Mouse (Mus musculus) embryonic facial prominence, embryonic 14.5 days (tissue): Measurements from ENCODE around the gene Ppm1j. TPM values are rescaled to one million over a fixed set of nuclear protein-coding genes. Genes with fewer than 3 reads are reported as not detected.
"Not testable (repeated sequence)": the region's sequence is repeated elsewhere in the genome, so short reads cannot be mapped to it uniquely, and the experiment has no call there.

Source experiments
- ATAC-seq: fragments of 200-750 bp; cut with Nextera tagmentation; 2 replicates; pipeline ENCODE4 v1.8.0; 2017; ENCODE audit warnings: low read depth, moderate number of reproducible peaks, moderate TSS enrichment
- DNase-seq: peaks from one replicate; pipeline ENCODE4 v3.0.0-alpha.2; 2015; ENCODE audit warnings: low spot score
- H3K27ac ChIP-seq: fragments of 300-500 bp; sonication (generic); replicated peaks from 2 replicates; pipeline ENCODE4 v1.5.1; 2014; ENCODE audit warnings: low read depth, mild to moderate bottlenecking, low read length, moderate library complexity
- H3K27me3 ChIP-seq: fragments of 300-500 bp; sonication (generic); replicated peaks from 2 replicates; pipeline ENCODE4 v1.6.1; 2014; ENCODE audit warnings: low read length; ENCODE audit not compliant: control insufficient read depth, insufficient read depth
- H3K36me3 ChIP-seq: fragments of 300-500 bp; sonication (generic); 2 replicates; pipeline ENCODE4 v1.6.1; 2014; ENCODE audit warnings: low read length, mixed read lengths; ENCODE audit not compliant: control insufficient read depth, insufficient read depth
- H3K4me1 ChIP-seq: fragments of 300-500 bp; sonication (generic); 2 replicates; pipeline ENCODE4 v1.6.1; 2014; ENCODE audit warnings: antibody characterized with exemption, low read length; ENCODE audit not compliant: control insufficient read depth, insufficient read depth
- H3K4me2 ChIP-seq: fragments of 300-500 bp; sonication (generic); 2 replicates; pipeline ENCODE4 v1.6.1; 2014; ENCODE audit warnings: low read depth, mild to moderate bottlenecking, low read length, moderate library complexity, mixed read lengths
- H3K4me3 ChIP-seq: fragments of 300-500 bp; sonication (generic); 2 replicates; pipeline ENCODE4 v1.5.1; 2014; ENCODE audit warnings: low read depth, mild to moderate bottlenecking, low read length
- H3K9ac ChIP-seq: fragments of 300-500 bp; sonication (generic); 2 replicates; pipeline ENCODE4 v1.6.1; 2014; ENCODE audit warnings: low read depth, mild to moderate bottlenecking, low read length, moderate library complexity, mixed read lengths
- H3K9me3 ChIP-seq: fragments of 300-500 bp; sonication (generic); 2 replicates; pipeline ENCODE4 v1.6.1; 2016; ENCODE audit warnings: low read length; ENCODE audit not compliant: control insufficient read depth
- WGBS: fragments of 180-500 bp; shearing (Covaris S2); extraction: QIAGEN DNeasy Blood & Tissue Kit; methylation state at CpG from one replicate; pipeline ENCODE4 v1.1.7; 2014; 5-methylcytosine and 5-hydroxymethylcytosine counted together
- polyA plus RNA-seq: library from polyadenylated mRNA; unstranded; fragments of >200 nt; fragmentation: Nextera tagmentation; extraction: Ambion mirVana; gene quantifications from 2 replicates; pipeline ENCODE4 v1.2.1, GENCODE M21; 2014

The Ppm1j gene
- polyA plus RNA-seq, 1 experiment from 2014 or later = 3.4 TPM

- no peaks in the 10 kb centered on the region for H3K4me1 ChIP-seq
- 35% methylated on average over 3 of the region's 3 CpGs for WGBS
- no peaks in the 10 kb centered on the region for H3K27me3 ChIP-seq
- no peak overlapping the region for H3K4me3 ChIP-seq
- H3K9me3 ChIP-seq = no peaks in the 10 kb centered on the region
- no peak overlapping the region for H3K9ac ChIP-seq
- ATAC-seq = peak; percentile 71
- no peak overlapping the region for H3K4me2 ChIP-seq
- DNase-seq = no peak
- H3K27ac ChIP-seq = no peak overlapping the region
- no peaks in the 10 kb centered on the region for H3K36me3 ChIP-seq
Observed at GRCm38 (mm10) chr3:104811752-104812151, 30.9 kb downstream of the Ppm1j start.

GRCm38 (mm10) chr3:104812254-104812653 is 31.4 kb downstream of the Ppm1j start:
- 84% methylated on average over 4 of the region's 4 CpGs for WGBS
- H3K27me3 ChIP-seq = no peaks in the 10 kb centered on the region
- no peak overlapping the region for H3K27ac ChIP-seq
- no peaks in the 10 kb centered on the region for H3K9me3 ChIP-seq
- no peaks in the 10 kb centered on the region for H3K36me3 ChIP-seq
- no peak overlapping the region for H3K4me2 ChIP-seq
- no peaks in the 10 kb centered on the region for H3K4me1 ChIP-seq
- H3K9ac ChIP-seq = no peak overlapping the region
- H3K4me3 ChIP-seq = no peak overlapping the region
- DNase-seq = no peak
- no peak for ATAC-seq

DNA sequence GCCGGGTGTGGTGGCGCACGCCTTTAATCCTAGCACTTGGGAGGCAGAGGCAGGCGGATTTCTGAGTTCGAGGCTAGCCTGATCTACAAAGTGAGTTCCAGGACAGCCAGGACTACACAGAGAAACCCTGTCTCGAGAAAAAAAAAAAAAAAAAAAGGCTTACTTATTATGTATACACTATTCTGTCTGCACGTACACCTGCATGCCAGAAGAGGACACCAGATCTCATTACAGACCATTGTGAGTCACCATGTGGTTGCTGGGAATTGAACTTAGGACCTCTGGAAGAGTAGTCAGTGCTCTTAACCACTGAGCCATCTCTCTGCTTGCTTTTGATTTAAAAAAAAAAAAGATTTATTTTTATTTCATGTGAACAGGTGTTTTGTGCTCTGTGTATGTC is 32.4 kb downstream of the Ppm1j start:
- H3K36me3 ChIP-seq, H3K9ac ChIP-seq, H3K9me3 ChIP-seq, H3K27ac ChIP-seq, ATAC-seq, H3K4me1 ChIP-seq, H3K4me2 ChIP-seq, H3K27me3 ChIP-seq, DNase-seq, H3K4me3 ChIP-seq: not testable (repeated sequence)
- WGBS = 88% methylated on average over 7 of the region's 7 CpGs

- Histone ChIP-seq H3K9me3 (no peaks in the 10 kb centered on the region), H3K27ac (no peak overlapping the region), H3K4me2 (no peak overlapping the region), H3K4me3 (no peak overlapping the region), H3K9ac (no peak overlapping the region), H3K36me3 (no peaks in the 10 kb centered on the region), H3K27me3 (no peaks in the 10 kb centered on the region), H3K4me1 (0 out of 2 replicates have a peak, but pooled peaks cover 7% of the 10 kb centered on the region)
- WGBS = 94% methylated on average over 1 of the region's 1 CpGs
- DNase-seq (no peak), ATAC-seq (no peak)
Observed at GRCm38 (mm10) chr3:104814746-104815145, 33.9 kb downstream of the Ppm1j start.

DNA sequence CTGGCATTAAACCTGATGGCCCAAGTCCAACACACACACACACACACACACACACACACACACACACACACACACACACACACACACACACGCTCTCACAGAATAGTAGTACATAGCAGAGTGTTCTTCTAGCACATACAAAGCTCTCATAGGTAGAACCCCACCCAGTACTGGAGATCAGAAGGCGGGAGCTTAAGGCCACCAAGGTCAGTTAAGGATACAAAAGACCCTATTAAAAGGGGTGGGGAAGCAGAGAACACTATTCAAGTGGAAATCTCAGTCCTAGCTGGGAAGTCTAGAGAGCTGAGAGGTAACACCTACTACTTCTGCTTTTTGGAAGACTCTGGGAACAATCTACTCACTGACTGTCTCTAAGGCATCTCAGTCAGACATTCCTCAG is 34.5 kb downstream of the Ppm1j start:
- Histone ChIP-seq H3K4me2 (no peak overlapping the region), H3K4me1 (0 out of 2 replicates have a peak, but pooled peaks cover 7% of the 10 kb centered on the region), H3K27me3 (no peaks in the 10 kb centered on the region), H3K4me3 (no peak overlapping the region), H3K27ac (no peak overlapping the region), H3K9ac (no peak overlapping the region), H3K9me3 (no peaks in the 10 kb centered on the region), H3K36me3 (0 out of 2 replicates have a peak, but pooled peaks cover 3% of the 10 kb centered on the region)
- WGBS = 75% methylated on average over 2 of the region's 2 CpGs
- ATAC-seq = no peak
- DNase-seq = no peak

DNA sequence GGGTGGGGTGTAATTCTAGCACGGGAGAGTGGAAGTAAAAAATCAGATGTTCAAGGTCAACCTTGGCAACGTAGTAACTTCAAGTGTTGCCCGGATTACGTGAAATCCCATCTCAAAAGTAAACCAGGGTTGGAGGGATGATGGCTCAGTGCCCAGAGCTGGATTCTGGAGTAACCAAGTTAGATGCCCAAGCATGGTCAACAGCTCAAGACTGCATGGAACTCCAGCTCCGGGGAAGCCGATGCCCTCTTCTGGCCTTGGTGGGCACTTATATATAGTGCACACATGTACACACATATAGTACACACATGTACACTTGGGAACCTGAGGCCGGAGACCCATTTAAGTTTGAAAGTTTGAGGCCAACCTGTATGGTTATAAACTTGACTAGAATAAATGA is 35.3 kb downstream of the Ppm1j start:
- Histone ChIP-seq H3K4me2 (no peak overlapping the region), H3K36me3 (0 out of 2 replicates have a peak, but pooled peaks cover 11% of the 10 kb centered on the region), H3K4me1 (0 out of 2 replicates have a peak, but pooled peaks cover 7% of the 10 kb centered on the region), H3K9me3 (no peaks in the 10 kb centered on the region), H3K9ac (no peak overlapping the region), H3K27me3 (no peaks in the 10 kb centered on the region), H3K4me3 (no peak overlapping the region), H3K27ac (no peak overlapping the region)
- ATAC-seq = no peak
- WGBS = 93% methylated on average over 7 of the region's 7 CpGs
- DNase-seq = no peak

DNA sequence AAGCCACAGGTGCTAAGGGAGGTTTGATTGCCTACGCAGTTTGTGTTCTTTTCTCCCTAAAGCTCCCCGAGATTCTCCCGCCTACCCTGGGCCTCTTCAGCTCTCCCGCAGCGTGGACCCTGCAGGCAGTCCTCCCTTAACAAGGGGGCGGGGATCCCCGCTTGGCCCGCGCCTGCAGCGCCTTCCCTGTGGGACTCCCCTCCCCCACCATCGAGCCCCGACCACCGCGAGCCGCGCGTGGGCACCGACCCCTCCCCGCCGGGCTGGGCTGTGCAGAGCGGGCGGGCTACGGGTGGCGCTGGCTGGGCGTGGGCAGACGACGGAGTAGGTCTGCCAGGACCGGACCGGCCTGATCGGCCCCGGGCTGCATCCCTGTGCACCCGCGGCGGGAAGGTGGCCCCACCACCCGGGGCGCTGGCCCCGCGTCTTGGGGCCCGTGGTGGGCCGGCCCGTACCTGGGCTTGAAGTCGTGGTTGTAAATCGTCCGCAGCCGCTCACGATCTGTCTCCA is 36.7 kb downstream of the Ppm1j start:
- Histone ChIP-seq H3K9me3 (no peaks in the 10 kb centered on the region), H3K4me2 (peak overlapping the region; percentile 79), H3K4me3 (peak overlapping the region; percentile 92), H3K4me1 (0 out of 2 replicates have a peak, but pooled peaks cover 7% of the 10 kb centered on the region), H3K27me3 (no peaks in the 10 kb centered on the region), H3K36me3 (peaks cover 18% of the 10 kb centered on the region; the same call in 1 of the 2 replicates), H3K9ac (peak overlapping the region; percentile 96), H3K27ac (peak overlapping the region; percentile 96)
- peak; percentile 84 for DNase-seq
- WGBS = under 1% methylated on average over 36 of the region's 46 CpGs
- ATAC-seq = peak; percentile 81

DNA sequence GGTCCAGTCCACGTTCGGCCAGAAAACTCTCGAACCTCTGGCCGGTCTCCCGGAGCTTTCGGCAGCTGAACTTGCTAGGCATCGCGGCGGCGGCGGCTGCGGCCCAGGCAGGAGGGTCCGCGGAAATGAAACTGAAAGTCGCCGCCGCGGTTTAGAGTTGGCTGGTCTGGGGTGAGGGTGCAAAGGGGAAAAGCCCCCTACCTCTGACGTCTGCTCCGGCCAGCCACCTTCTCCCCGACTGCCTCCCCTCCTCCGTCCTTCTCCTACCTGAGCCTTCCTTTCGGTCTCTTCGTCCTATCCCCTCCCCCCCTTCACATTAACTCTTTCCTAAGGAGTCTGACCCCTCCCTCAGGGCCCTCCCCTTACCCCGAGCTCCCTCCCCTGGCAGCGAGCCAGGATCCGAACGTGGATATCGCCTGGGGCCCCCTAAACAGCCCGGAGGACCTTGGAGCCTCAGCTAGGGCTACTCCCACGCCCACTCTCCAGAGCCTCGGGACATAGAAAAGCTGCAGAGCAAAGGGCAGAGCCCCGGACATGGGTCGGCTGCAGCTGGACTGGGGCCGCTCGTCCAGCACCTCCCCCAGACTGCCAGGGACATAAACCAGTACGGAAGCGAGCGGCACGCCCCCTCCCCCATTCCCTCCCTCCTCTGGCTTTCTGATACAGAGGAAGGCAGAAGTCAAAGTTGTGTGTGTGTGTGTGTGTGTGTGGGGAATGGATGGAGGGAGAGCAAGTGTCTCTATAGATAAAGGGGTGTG is 37.3 kb downstream of the Ppm1j start, which contains the start of gene Mov10:
Gene Mov10, minus strand, starts transcription at position 573 of the 758 bp plus-strand sequence.
- ATAC-seq = peak; percentile 75

More for the DNA sequence above, 37.3 kb downstream of the Ppm1j start, which contains the start of gene Mov10:
- Histone ChIP-seq H3K27me3 (no peaks in the 10 kb centered on the region), H3K4me1 (0 out of 2 replicates have a peak, but pooled peaks cover 7% of the 10 kb centered on the region), H3K27ac (peak within 1 kb of the TSS; percentile 96), H3K4me2 (peak within 1 kb of the TSS; percentile 79), H3K9me3 (no peaks in the 10 kb centered on the region), H3K4me3 (peak within 1 kb of the TSS; percentile 92), H3K9ac (peak within 1 kb of the TSS; percentile 96), H3K36me3 (peaks cover 18% of the 10 kb centered on the region; the same call in 1 of the 2 replicates)
- DNase-seq = peak; percentile 89
- under 1% methylated on average over 29 of the region's 40 CpGs for WGBS
